Mouse (Mus musculus) ES-E14 (cell line): Measurements from ENCODE around the gene Hlcs. TPM values are rescaled to one million over a fixed set of nuclear protein-coding genes. Genes with fewer than 3 reads are reported as not detected.

ENCODE experiments used
- DNase-seq: peaks from one replicate; pipeline ENCODE4 v3.0.0-alpha.2; 2013; ENCODE audit warnings: low read depth, low spot score
- H3K27ac ChIP-seq: 2 replicates; pipeline ENCODE4 v1.5.1; 2012; ENCODE audit warnings: low read depth, mild to moderate bottlenecking, low read length, moderate library complexity, mixed read lengths; ENCODE audit not compliant: poor library complexity, insufficient read depth, severe bottlenecking
- H3K36me3 ChIP-seq: 2 replicates; pipeline ENCODE4 v1.6.1; 2012; ENCODE audit warnings: mild to moderate bottlenecking, low read length, moderate library complexity, mixed read lengths; ENCODE audit not compliant: control insufficient read depth, poor library complexity, insufficient read depth, severe bottlenecking
- H3K4me1 ChIP-seq, 2 experiments: fragments of 150-350 bp in 1 of 2; sonication (generic) in 1 of 2; 2 replicates each; pipeline ENCODE4 v1.6.1; 2012; ENCODE audit warnings: low read length in 2 of 2, mild to moderate bottlenecking in 1 of 2, mixed read lengths in 1 of 2; ENCODE audit not compliant: control insufficient read depth in 2 of 2, insufficient read depth in 2 of 2, poor library complexity in 1 of 2
- H3K4me3 ChIP-seq, 2 experiments: fragments of 150-350 bp in 1 of 2; sonication (generic) in 1 of 2; 2 replicates each; pipeline ENCODE4 v1.5.1; 2012; ENCODE audit warnings: low read length in 2 of 2, low read depth in 1 of 2, mild to moderate bottlenecking in 1 of 2, mixed read lengths in 1 of 2; ENCODE audit not compliant: insufficient read depth in 1 of 2, poor library complexity in 1 of 2, severe bottlenecking in 1 of 2
- H3K9ac ChIP-seq: 2 replicates; pipeline ENCODE4 v1.6.1; 2012; ENCODE audit warnings: low read depth, mild to moderate bottlenecking, low read length, mixed read lengths; ENCODE audit not compliant: poor library complexity, insufficient read depth, severe bottlenecking
- H3K9me3 ChIP-seq: fragments of 150-350 bp; sonication (generic); 2 replicates; pipeline ENCODE4 v1.6.1; 2012; ENCODE audit warnings: low read depth, mild to moderate bottlenecking, low read length; ENCODE audit not compliant: control insufficient read depth, insufficient read depth
- CHD2 ChIP-seq: IDR thresholded peaks from 2 replicates; pipeline ENCODE4 v1.6.1; 2014; ENCODE audit warnings: mild to moderate bottlenecking, low read depth, low read length, inconsistent platforms
- HCFC1 ChIP-seq: IDR thresholded peaks from 2 replicates; pipeline ENCODE4 v1.6.1; 2012; ENCODE audit warnings: low read length, inconsistent platforms, borderline replicate concordance; ENCODE audit not compliant: insufficient read depth
- MAFK ChIP-seq: IDR thresholded peaks from 2 replicates; pipeline ENCODE4 v1.6.1; 2014; ENCODE audit warnings: mild to moderate bottlenecking, low read depth, low read length, inconsistent platforms; ENCODE audit not compliant: insufficient read depth
- ZC3H11A ChIP-seq: IDR thresholded peaks from 2 replicates; pipeline ENCODE4 v1.6.1; 2012; ENCODE audit warnings: low read depth, mild to moderate bottlenecking, inconsistent platforms, low read length, borderline replicate concordance
- ZNF384 ChIP-seq: IDR thresholded peaks from 2 replicates; pipeline ENCODE4 v1.6.1; 2012; ENCODE audit warnings: low read depth, low read length, inconsistent platforms
- in situ Hi-C, 2 experiments: fragments of 600-800 bp; cut with MboI; formaldehyde crosslinking; loops; one replicate each; pipeline ENCODE4 v1.15.1; 2025; ENCODE audit warnings: low sequenced_read_pairs in 2 of 2, inconsistent platforms in 1 of 2; ENCODE audit not compliant: unreplicated experiment in 2 of 2
- total RNA-seq: library from RNA; depleted of rRNA; stranded (reverse); fragments of 300-350 nt; gene quantifications from 2 replicates; pipeline ENCODE4 v1.2.3, GENCODE M21; 2012

Hlcs gene
- total RNA-seq, 1 experiment, result 5.2 TPM

DNA sequence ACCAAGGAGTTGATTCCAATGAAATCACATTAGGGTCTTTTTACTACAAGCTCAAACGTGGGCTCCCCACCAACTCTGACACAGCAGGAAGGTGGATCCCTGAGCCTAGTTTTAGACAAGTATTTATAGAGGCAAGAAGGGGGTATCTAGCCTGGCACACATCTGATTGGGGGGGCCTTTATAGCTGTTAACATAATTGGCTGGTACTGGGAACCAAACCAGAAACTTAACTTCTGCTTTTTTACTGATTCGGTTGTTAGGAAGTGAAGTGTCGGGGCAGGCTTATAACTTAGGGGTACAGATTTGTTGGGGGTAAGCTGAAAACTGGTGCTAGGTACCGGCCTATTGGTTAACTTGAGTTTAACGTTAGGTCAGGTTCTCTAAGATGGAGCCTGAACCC is 6.9 kb upstream of the Hlcs start:
- H3K36me3 ChIP-seq, result no peaks in the 10 kb centered on the region
- in situ Hi-C loops, result no loop called here
- H3K9ac ChIP-seq, result no peak overlapping the region
- H3K27ac ChIP-seq, result no peak overlapping the region
- TF ChIP-seq ZNF384 (no peak), HCFC1 (no peak), ZC3H11A (no peak), MAFK (no peak), CHD2 (no peak)
- H3K4me3 ChIP-seq, result no peak overlapping the region
- no peak for DNase-seq
- H3K9me3 ChIP-seq, result no peaks in the 10 kb centered on the region
- peaks cover 0 to 5% of the 10 kb centered on the region in 2 experiments; a peak in 1 of 4 replicates for H3K4me1 ChIP-seq

GRCm38 (mm10) chr16:94317752-94318151 is 4.4 kb upstream of the Hlcs start:
- in situ Hi-C loops, result no loop called here
- H3K27ac ChIP-seq, result no peak overlapping the region
- TF ChIP-seq ZC3H11A (no peak), CHD2 (no peak), HCFC1 (no peak), MAFK (no peak), ZNF384 (no peak)
- H3K4me3 ChIP-seq, result no peak overlapping the region
- H3K9me3 ChIP-seq, result no peaks in the 10 kb centered on the region
- peaks cover 0 to 3% of the 10 kb centered on the region in 2 experiments; a peak in 1 of 4 replicates for H3K4me1 ChIP-seq
- H3K9ac ChIP-seq, result no peak overlapping the region
- H3K36me3 ChIP-seq, result no peaks in the 10 kb centered on the region
- DNase-seq, result no peak

DNA sequence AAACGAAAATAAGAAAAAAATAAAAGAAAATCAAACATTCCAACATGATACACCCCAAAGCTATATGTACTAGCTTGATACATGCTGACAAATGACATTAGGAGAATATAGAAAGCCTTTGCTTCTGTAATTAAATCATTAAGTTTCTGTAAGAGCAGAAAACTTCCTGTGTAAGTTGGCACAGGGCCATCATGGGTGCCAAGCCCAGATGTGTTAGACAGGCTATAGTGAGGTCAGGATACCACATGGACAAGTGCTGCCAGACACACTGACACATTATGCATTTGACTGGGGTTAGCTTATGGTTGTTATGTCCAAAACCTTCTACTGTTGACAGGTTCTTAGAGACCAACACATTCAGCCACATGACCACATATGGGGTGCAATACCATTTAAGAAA is 1.8 kb upstream of the Hlcs start:
- TF ChIP-seq ZC3H11A (no peak), MAFK (no peak), HCFC1 (no peak), CHD2 (no peak), ZNF384 (no peak)

DNA sequence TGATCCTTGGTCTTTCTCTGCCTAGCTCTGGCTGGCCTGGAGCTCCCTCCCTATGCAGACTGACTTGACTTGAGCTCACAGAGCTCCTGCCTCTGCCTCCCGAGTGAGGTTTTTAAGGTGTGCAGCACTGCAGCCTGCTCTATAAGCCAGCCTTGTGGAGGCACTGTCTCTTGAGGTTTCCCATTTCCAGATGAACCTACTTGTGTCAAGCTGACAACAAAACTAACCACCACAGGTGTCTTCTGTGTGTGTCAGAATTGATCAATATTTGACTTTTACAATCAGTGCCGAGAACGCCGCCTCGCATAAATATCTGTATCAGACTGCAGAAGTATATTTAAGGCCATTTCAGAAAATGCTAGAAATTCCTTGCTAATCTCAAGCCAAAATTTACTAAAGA is 1.3 kb upstream of the Hlcs start:
- no peak for DNase-seq
- in situ Hi-C loops, result no loop called here
- Histone ChIP-seq H3K9me3 (no peaks in the 10 kb centered on the region), H3K4me1 (peaks cover 0 to 6% of the 10 kb centered on the region in 2 experiments; a peak in 1 of 4 replicates), H3K4me3 (no peak overlapping the region), H3K9ac (no peak overlapping the region), H3K36me3 (no peaks in the 10 kb centered on the region), H3K27ac (no peak overlapping the region)
- TF ChIP-seq ZNF384 (no peak), MAFK (no peak), HCFC1 (no peak), CHD2 (no peak), ZC3H11A (no peak)

More for the DNA sequence above, 1.8 kb upstream of the Hlcs start:
- in situ Hi-C loops, result no loop called here
- H3K36me3 ChIP-seq, result no peaks in the 10 kb centered on the region
- peaks cover 0 to 6% of the 10 kb centered on the region in 2 experiments; a peak in 1 of 4 replicates for H3K4me1 ChIP-seq
- H3K27ac ChIP-seq, result no peak overlapping the region
- no peak overlapping the region for H3K4me3 ChIP-seq
- H3K9me3 ChIP-seq, result no peaks in the 10 kb centered on the region
- no peak for DNase-seq
- no peak overlapping the region for H3K9ac ChIP-seq
